Mouse (Mus musculus) forebrain, embryonic 11.5 days (tissue): ENCODE measurements at regions not wholly inside any gene's neighbourhood (a gene's known extent, or its start where the extent isn't known, plus 50 kb on each side); places are given as distances from the start of the nearest gene placed in this dataset.

Experiments
- ATAC-seq: fragments of 200-750 bp; cut with Nextera tagmentation; replicated peaks from 2 replicates; pipeline ENCODE4 v1.8.0; 2017; ENCODE audit warnings: moderate TSS enrichment; ENCODE audit not compliant: low FRiP score
- DNase-seq: peaks from one replicate; pipeline ENCODE4 v3.0.0-alpha.2; 2017; ENCODE audit warnings: low spot score
- H3K27ac ChIP-seq: fragments of 300-500 bp; sonication (generic); 2 replicates; pipeline ENCODE4 v1.5.1; 2014; ENCODE audit warnings: low read depth, low read length
- H3K27me3 ChIP-seq: fragments of 300-500 bp; sonication (generic); 2 replicates; pipeline ENCODE4 v1.6.1; 2014; ENCODE audit warnings: mild to moderate bottlenecking, low read length, mixed read lengths; ENCODE audit not compliant: control insufficient read depth, insufficient read depth
- H3K36me3 ChIP-seq: fragments of 300-500 bp; sonication (generic); 2 replicates; pipeline ENCODE4 v1.6.1; 2014; ENCODE audit warnings: mild to moderate bottlenecking, low read length, moderate library complexity, mixed read lengths; ENCODE audit not compliant: control insufficient read depth, insufficient read depth
- H3K4me1 ChIP-seq: fragments of 300-500 bp; sonication (generic); replicated peaks from 2 replicates; pipeline ENCODE4 v1.6.1; 2014; ENCODE audit warnings: low read length, mixed read lengths; ENCODE audit not compliant: control insufficient read depth, insufficient read depth
- H3K4me2 ChIP-seq: fragments of 300-500 bp; sonication (generic); 2 replicates; pipeline ENCODE4 v1.6.1; 2014; ENCODE audit warnings: low read depth, mild to moderate bottlenecking, low read length, moderate library complexity, mixed read lengths; ENCODE audit not compliant: severe bottlenecking
- H3K4me3 ChIP-seq: fragments of 300-500 bp; sonication (generic); 2 replicates; pipeline ENCODE4 v1.5.1; 2014; ENCODE audit warnings: low read depth, low read length
- H3K9ac ChIP-seq: fragments of 300-500 bp; sonication (generic); 2 replicates; pipeline ENCODE4 v1.6.1; 2014; ENCODE audit warnings: low read length
- H3K9me3 ChIP-seq: fragments of 300-500 bp; sonication (generic); 2 replicates; pipeline ENCODE4 v1.6.1; 2016; ENCODE audit warnings: low read length, mixed read lengths; ENCODE audit not compliant: control insufficient read depth
- WGBS: fragments of 180-500 bp; shearing (Covaris S2); extraction: QIAGEN DNeasy Blood & Tissue Kit; methylation state at CpG from one replicate; pipeline ENCODE4 v1.1.7; 2014; 5-methylcytosine and 5-hydroxymethylcytosine counted together

GRCm38 (mm10) chr4:80442711-80443110 is 391.2 kb upstream of the Tyrp1 start:
- Histone ChIP-seq H3K9ac (no peak overlapping the region), H3K4me3 (no peak overlapping the region), H3K27me3 (no peaks in the 10 kb centered on the region), H3K9me3 (no peaks in the 10 kb centered on the region), H3K27ac (no peak overlapping the region), H3K4me1 (no peaks in the 10 kb centered on the region), H3K36me3 (no peaks in the 10 kb centered on the region), H3K4me2 (no peak overlapping the region)
- WGBS: 40% methylated on average over 4 of the region's 4 CpGs
- peak; percentile 67; the same call in 1 of the 2 replicates for ATAC-seq
- DNase-seq: no peak

GRCm38 (mm10) chr4:80463615-80464014 is 370.3 kb upstream of the Tyrp1 start:
- WGBS: 85% methylated on average over 1 of the region's 1 CpGs

DNA sequence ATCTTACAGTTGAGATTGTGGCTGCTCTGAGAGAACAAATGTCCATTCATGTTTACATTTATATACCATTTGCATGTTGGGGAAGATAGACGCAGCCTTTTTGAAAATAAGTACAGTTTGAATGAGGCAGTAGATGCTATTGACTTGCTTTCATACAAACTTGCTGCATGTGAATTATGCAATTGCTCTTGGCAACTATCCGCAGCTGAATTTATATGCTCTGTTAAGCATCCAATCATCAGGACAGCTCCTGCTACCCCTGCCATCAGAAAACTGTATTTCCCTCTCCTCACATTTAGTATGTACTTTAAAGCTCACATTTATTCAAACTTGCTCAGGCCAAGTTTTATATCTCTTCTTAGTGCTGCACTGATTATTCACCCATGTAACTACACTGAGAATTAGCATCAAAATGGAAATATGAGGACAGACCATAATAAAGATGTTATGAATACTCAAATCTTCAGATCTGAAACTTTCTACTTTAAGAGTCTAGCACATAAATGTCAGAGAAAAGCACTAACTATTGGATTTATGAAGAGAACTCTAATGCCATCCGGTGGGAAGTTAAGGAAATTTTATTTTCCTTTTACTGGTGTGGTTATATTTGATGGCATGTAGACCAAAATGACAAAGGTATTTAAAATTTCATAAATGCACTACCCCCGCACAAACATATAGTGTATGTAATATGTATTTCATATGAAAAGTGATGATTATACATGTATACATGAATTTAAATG is 358.0 kb upstream of the Tyrp1 start:
- 90% methylated on average over 4 of the region's 4 CpGs for WGBS
- ATAC-seq: no peak
- no peaks in the 10 kb centered on the region for H3K36me3 ChIP-seq

More at GRCm38 (mm10) chr4:80463615-80464014, 370.3 kb upstream of the Tyrp1 start:
- 0 out of 2 replicates have a peak, but pooled peaks have one; percentile 58 for ATAC-seq
- Histone ChIP-seq H3K4me1 (no peaks in the 10 kb centered on the region), H3K9me3 (no peaks in the 10 kb centered on the region), H3K4me2 (no peak overlapping the region), H3K36me3 (no peaks in the 10 kb centered on the region), H3K27me3 (no peaks in the 10 kb centered on the region), H3K4me3 (no peak overlapping the region), H3K9ac (no peak overlapping the region), H3K27ac (no peak overlapping the region)
- DNase-seq: no peak

DNA sequence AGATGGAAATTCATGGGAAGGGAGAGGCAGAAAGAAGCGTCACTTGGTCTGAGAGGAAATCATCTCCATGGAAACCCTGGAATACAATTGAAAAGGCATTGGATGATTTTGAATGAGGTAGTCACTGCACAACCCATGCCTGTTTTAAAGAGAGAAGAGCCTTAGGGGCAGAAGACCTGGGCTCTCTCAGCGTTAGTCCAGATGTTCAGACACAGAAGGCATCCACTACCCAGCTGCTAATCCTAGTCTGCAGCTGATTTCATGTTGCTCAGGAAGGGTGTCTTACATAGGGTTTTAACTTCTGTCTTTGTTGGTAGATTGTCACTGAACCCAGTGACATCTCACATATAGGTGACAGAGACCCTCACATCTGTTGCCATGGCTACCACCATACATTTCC is 318.8 kb upstream of the Tyrp1 start:
- 0 out of 2 replicates have a peak, but pooled peaks cover 3% of the 10 kb centered on the region for H3K4me1 ChIP-seq
- H3K9me3 ChIP-seq: no peaks in the 10 kb centered on the region
- no peak overlapping the region for H3K27ac ChIP-seq
- 42% methylated on average over 2 of the region's 2 CpGs for WGBS
- no peak overlapping the region for H3K9ac ChIP-seq
- ATAC-seq (no peak), DNase-seq (no peak)
- no peak overlapping the region for H3K4me2 ChIP-seq
- H3K36me3 ChIP-seq: no peaks in the 10 kb centered on the region
- no peaks in the 10 kb centered on the region for H3K27me3 ChIP-seq
- no peak overlapping the region for H3K4me3 ChIP-seq

More for the DNA sequence above, 358.0 kb upstream of the Tyrp1 start:
- Histone ChIP-seq H3K9ac (no peak overlapping the region), H3K9me3 (no peaks in the 10 kb centered on the region), H3K4me2 (no peak overlapping the region), H3K27ac (no peak overlapping the region), H3K4me1 (no peaks in the 10 kb centered on the region), H3K4me3 (no peak overlapping the region), H3K27me3 (no peaks in the 10 kb centered on the region)
- DNase-seq: no peak

DNA sequence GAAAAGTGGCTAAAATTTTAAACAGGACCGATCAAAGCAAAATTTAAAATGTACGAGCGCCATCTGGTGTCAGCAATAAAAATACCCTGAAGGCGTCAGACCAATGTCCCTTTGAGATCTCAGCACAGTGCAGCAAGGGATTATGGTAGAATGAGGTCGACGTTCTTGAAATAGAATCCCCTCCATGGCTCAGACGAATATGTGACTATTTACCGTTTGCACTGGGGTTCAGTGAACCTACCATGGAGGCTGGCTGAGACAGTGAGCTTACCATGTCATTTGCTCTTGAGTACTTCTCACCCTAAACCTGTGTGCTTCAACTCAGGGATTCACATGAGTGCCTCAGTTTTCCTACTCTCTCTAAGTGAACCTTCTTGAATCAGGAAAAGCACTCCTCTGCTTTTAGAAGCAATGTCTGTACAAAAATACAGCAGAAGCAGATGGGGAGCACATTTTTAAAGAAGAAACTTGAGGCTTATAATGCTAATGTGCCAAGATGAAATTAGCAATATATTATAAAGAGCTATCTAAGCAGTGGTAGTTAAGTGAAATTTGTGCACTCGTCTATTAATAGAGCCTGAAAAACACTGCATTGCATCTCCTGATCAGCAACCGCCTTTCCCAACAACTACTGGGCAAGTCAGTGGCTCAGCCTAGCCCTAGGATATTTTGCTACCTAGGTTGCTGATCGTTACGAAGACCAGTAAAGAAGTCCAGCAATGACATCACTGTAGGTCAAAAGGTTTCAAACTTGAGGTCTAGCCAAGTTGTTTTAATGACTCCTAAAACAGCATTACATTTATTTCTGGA is 316.2 kb upstream of the Tyrp1 start:
- Histone ChIP-seq H3K9me3 (no peaks in the 10 kb centered on the region), H3K27ac (no peak overlapping the region), H3K36me3 (no peaks in the 10 kb centered on the region), H3K4me3 (no peak overlapping the region), H3K27me3 (no peaks in the 10 kb centered on the region), H3K4me1 (0 out of 2 replicates have a peak, but pooled peaks cover 3% of the 10 kb centered on the region), H3K9ac (no peak overlapping the region), H3K4me2 (no peak overlapping the region)
- WGBS: 28% methylated on average over 12 of the region's 12 CpGs
- ATAC-seq: peak; percentile 78
- peak; percentile 67 for DNase-seq

DNA sequence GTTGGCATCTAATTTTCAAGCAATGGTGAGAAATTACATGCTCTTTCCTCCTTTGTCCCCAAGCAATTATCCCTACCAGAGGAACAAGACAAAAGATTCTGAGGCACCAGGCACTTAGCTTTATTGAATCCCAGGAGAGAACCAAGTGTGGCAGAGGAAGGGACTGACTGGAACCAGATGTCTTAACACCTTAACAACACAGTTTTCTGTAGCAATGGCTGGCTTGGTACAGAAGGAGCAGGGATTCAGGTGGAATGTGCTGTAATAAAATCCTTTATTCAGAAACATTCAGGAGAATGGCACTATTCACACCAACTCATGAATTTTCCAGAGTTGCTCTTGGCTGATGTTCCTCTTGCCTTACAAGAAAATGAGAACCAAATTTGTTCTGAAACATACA is 315.3 kb upstream of the Tyrp1 start:
- DNase-seq (no peak), ATAC-seq (no peak)
- Histone ChIP-seq H3K9me3 (no peaks in the 10 kb centered on the region), H3K9ac (no peak overlapping the region), H3K4me3 (no peak overlapping the region), H3K27me3 (no peaks in the 10 kb centered on the region), H3K4me1 (0 out of 2 replicates have a peak, but pooled peaks cover 3% of the 10 kb centered on the region), H3K36me3 (no peaks in the 10 kb centered on the region), H3K4me2 (no peak overlapping the region), H3K27ac (no peak overlapping the region)

DNA sequence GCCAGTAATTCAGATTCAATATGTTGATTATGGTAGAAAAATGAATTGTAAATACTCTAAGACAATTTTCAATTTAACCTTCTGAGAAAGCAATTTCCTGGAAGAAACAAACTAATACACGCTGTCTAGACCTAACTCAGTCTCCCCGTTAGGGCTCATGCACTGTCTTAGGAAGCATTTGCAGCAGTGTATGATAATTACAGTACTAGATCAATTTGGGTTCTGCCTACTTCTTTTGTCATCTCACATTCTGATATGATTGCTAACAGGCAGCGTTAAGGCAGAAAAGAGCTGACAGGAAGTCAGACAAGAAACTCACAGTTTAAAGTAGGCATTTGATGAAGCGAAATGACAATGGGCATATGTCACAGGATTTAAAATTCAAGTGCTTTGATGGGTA is 294.1 kb upstream of the Tyrp1 start:
- H3K27ac ChIP-seq: no peak overlapping the region
- H3K9me3 ChIP-seq: no peaks in the 10 kb centered on the region
- 85% methylated on average over 4 of the region's 4 CpGs for WGBS
- H3K4me3 ChIP-seq: no peak overlapping the region
- no peak overlapping the region for H3K4me2 ChIP-seq
- no peak overlapping the region for H3K9ac ChIP-seq
- H3K27me3 ChIP-seq: no peaks in the 10 kb centered on the region
- no peak for DNase-seq
- no peak for ATAC-seq
- no peaks in the 10 kb centered on the region for H3K36me3 ChIP-seq
- H3K4me1 ChIP-seq: no peaks in the 10 kb centered on the region

DNA sequence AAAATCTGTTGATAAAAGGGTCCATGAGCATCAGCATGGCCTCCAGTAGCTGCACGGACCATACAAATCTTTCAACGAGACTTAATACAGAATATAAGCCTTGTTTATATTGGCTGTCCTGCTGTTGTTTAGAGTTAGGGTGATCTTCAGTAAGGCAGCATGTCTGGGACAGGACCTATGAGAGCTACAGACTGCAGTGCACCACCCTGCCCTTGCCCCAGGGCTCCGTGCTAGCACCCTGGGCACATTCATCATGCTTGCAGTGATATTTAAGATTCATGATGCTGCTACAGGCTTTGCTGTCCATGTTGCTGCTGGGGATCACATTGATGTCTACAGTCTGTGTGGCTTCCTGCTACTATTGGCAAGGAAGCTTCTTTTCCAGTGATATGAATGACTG is 288.8 kb upstream of the Tyrp1 start:
- Histone ChIP-seq H3K4me1 (no peaks in the 10 kb centered on the region), H3K4me2 (no peak overlapping the region)

More for the DNA sequence above, 288.8 kb upstream of the Tyrp1 start:
- no peaks in the 10 kb centered on the region for H3K27me3 ChIP-seq
- H3K36me3 ChIP-seq: no peaks in the 10 kb centered on the region
- no peak overlapping the region for H3K4me3 ChIP-seq
- ATAC-seq: no peak
- WGBS: 88% methylated on average over 3 of the region's 3 CpGs
- H3K9ac ChIP-seq: no peak overlapping the region
- H3K27ac ChIP-seq: no peak overlapping the region
- no peak for DNase-seq
- H3K9me3 ChIP-seq: no peaks in the 10 kb centered on the region
